Mouse (Mus musculus) G1E (cell line): ENCODE measurements around the gene Tm6sf1. TPM values are rescaled to one million over a fixed set of nuclear protein-coding genes. Genes with fewer than 3 reads are reported as not detected.

Experiments
- ATAC-seq: 2 replicates; pipeline ENCODE4 v1.8.0; 2016; ENCODE audit warnings: mild to moderate bottlenecking; ENCODE audit not compliant: insufficient number of reproducible peaks, poor library complexity, low FRiP score, severe bottlenecking; ENCODE audit errors: extremely low read depth
- DNase-seq: peaks from one replicate; pipeline ENCODE4 v3.0.0; 2012; ENCODE audit warnings: low spot score
- H3K27me3 ChIP-seq: 2 replicates; pipeline ENCODE4 v1.6.1; 2012; ENCODE audit warnings: mild to moderate bottlenecking, low read length, inconsistent platforms; ENCODE audit not compliant: insufficient read depth
- H3K36me3 ChIP-seq: replicated peaks from 2 replicates; pipeline ENCODE3; 2012; ENCODE audit warnings: mild to moderate bottlenecking, inconsistent platforms
- H3K4me1 ChIP-seq: 2 replicates; pipeline ENCODE4 v1.6.1; 2012; ENCODE audit warnings: low read depth, low read length, inconsistent platforms, mixed read lengths; ENCODE audit not compliant: insufficient read depth
- H3K4me3 ChIP-seq: 2 replicates; pipeline ENCODE4 v1.5.1; 2012; ENCODE audit warnings: low read depth, mild to moderate bottlenecking, inconsistent platforms, low read length, moderate library complexity, mixed read lengths
- H3K9me3 ChIP-seq: replicated peaks from 2 replicates; pipeline ENCODE4 v1.6.1; 2012; ENCODE audit warnings: inconsistent platforms
- CTCF ChIP-seq: IDR thresholded peaks from 2 replicates; pipeline ENCODE4 v1.5.1; 2012; ENCODE audit warnings: low read depth, low read length, inconsistent platforms, mixed read lengths
- GATA1 ChIP-seq: IDR thresholded peaks from 2 replicates; pipeline ENCODE4 v1.6.1; 2012; ENCODE audit warnings: borderline replicate concordance, low read length, inconsistent platforms, mixed read lengths
- GATA2 ChIP-seq: IDR thresholded peaks from 2 replicates; pipeline ENCODE4 v1.6.1; 2012; ENCODE audit warnings: low read depth, low read length, inconsistent platforms, borderline replicate concordance
- POLR2AphosphoS5 ChIP-seq: IDR thresholded peaks from 2 replicates; pipeline ENCODE4 v1.6.1; 2012; ENCODE audit warnings: low read depth, low read length, inconsistent platforms; ENCODE audit not compliant: insufficient replicate concordance
- TAL1 ChIP-seq: conservative IDR thresholded peaks from 2 replicates; pipeline ENCODE4 v1.6.1; 2012; ENCODE audit warnings: low read depth, low read length, inconsistent platforms, mixed read lengths
- polyA plus RNA-seq: library from polyadenylated mRNA; stranded (reverse); fragments of >175 nt; gene quantifications from 2 replicates; pipeline ENCODE4 v1.2.3, GENCODE M21; 2012
- total RNA-seq, 2 experiments: library from RNA; stranded (forward) in 1 of 2; stranded (reverse) in 1 of 2; fragments of 200-1000 nt in 1 of 2; fragments of >200 nt in 1 of 2; fragmentation: Nextera tagmentation in 1 of 2; gene quantifications; 2 replicates each; pipeline ENCODE4 v1.2.3; 2014 to 2017

The Tm6sf1 gene
- total and polyA plus RNA-seq, 3 experiments, result 0.11 TPM; not detected in 2

DNA sequence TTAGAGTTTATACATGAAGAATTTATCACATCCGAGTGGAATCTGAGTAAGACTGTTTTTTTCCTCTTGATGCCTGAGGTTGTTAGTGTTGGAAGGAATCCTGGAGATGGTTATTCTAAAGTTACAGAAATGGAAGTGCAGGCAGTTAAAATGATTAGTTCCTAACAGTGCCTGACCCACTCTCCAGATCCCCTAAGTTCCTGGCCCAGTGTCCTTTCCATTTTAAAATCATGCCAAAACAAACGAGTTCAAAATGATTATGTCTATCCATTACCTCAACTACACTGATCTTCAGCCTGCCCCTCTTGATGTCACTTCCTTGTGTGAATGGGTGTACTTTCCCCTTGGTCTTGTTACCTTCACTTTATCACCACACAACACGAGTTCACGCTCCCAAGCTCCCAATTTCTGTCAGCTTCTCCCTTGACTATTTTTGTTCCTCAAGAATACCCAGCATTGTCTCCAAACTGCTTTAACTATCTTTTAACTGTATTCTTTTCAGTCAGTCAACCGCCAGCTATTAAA lies 73.8 kb downstream of the Tm6sf1 start:
- TF ChIP-seq GATA2 (no peak), POLR2AphosphoS5 (no peak), GATA1 (no peak), TAL1 (no peak), CTCF (no peak)
- no peak overlapping the region for H3K4me3 ChIP-seq
- H3K36me3 ChIP-seq, result no peaks in the 10 kb centered on the region
- H3K4me1 ChIP-seq, result no peaks in the 10 kb centered on the region
- DNase-seq (no peak), ATAC-seq (no peak)
- H3K27me3 ChIP-seq, result no peaks in the 10 kb centered on the region; the same call in 1 of the 2 replicates
- peaks cover 18% of the 10 kb centered on the region for H3K9me3 ChIP-seq

- no peak overlapping the region for H3K4me3 ChIP-seq
- H3K36me3 ChIP-seq, result no peaks in the 10 kb centered on the region
- no peaks in the 10 kb centered on the region; the same call in 1 of the 2 replicates for H3K27me3 ChIP-seq
- no peak for ATAC-seq
- DNase-seq, result no peak
- TF ChIP-seq GATA2, result no peak
- no peak for TF ChIP-seq CTCF
- TF ChIP-seq GATA1, result no peak
- TF ChIP-seq TAL1, result no peak
- H3K9me3 ChIP-seq, result peaks cover 18% of the 10 kb centered on the region
- H3K4me1 ChIP-seq, result no peaks in the 10 kb centered on the region
Observed at GRCm38 (mm10) chr7:81933061-81933600, 74.3 kb downstream of the Tm6sf1 start.

GRCm38 (mm10) chr7:81933601-81934266 lies 74.9 kb downstream of the Tm6sf1 start:
- Histone ChIP-seq H3K9me3 (peaks cover 18% of the 10 kb centered on the region), H3K36me3 (no peaks in the 10 kb centered on the region), H3K4me1 (no peaks in the 10 kb centered on the region), H3K27me3 (no peaks in the 10 kb centered on the region; the same call in 1 of the 2 replicates), H3K4me3 (no peak overlapping the region; the same call in 1 of the 2 replicates)
- ATAC-seq, result no peak
- no peak for DNase-seq
- TF ChIP-seq CTCF (no peak), TAL1 (no peak), POLR2AphosphoS5 (no peak), GATA2 (no peak), GATA1 (no peak)

Other genes starting within 250 kb of the Tm6sf1 start
- gene Homer2, start 151.5 kb upstream of the Tm6sf1 start, total RNA-seq (2014; fragmentation: Nextera tagmentation), result 24.6 and 35.9 TPM in 2 replicates
- 32.5 and 45.9 TPM in 2 replicates for gene Homer2, start 151.5 kb upstream of the Tm6sf1 start, total RNA-seq (2017)
- 37.3 and 50.6 TPM in 2 replicates for gene Homer2, start 151.5 kb upstream of the Tm6sf1 start, polyA plus RNA-seq
- gene Ramac, start 96.1 kb upstream of the Tm6sf1 start, total RNA-seq (2014; fragmentation: Nextera tagmentation), result 41.5 and 47.5 TPM in 2 replicates
- 99.7 and 111 TPM in 2 replicates for gene Ramac, start 96.1 kb upstream of the Tm6sf1 start, total RNA-seq (2017)
- 19.8 and 29.4 TPM in 2 replicates for gene Ramac, start 96.1 kb upstream of the Tm6sf1 start, polyA plus RNA-seq
- gene 3110040N11Rik, start 69.5 kb upstream of the Tm6sf1 start, total RNA-seq (2014; fragmentation: Nextera tagmentation), result 27.5 and 37.4 TPM in 2 replicates
- 61.7 and 71.2 TPM in 2 replicates for gene 3110040N11Rik, start 69.5 kb upstream of the Tm6sf1 start, total RNA-seq (2017)
- gene 3110040N11Rik, start 69.5 kb upstream of the Tm6sf1 start, polyA plus RNA-seq, result 20.8 and 23.6 TPM in 2 replicates
- 74.6 and 91.0 TPM in 2 replicates for gene Btbd1, start 29.6 kb upstream of the Tm6sf1 start, total RNA-seq (2014; fragmentation: Nextera tagmentation)
- gene Btbd1, start 29.6 kb upstream of the Tm6sf1 start, total RNA-seq (2017), result 91.8 and 102 TPM in 2 replicates
- gene Btbd1, start 29.6 kb upstream of the Tm6sf1 start, polyA plus RNA-seq, result 9.2 and 10.7 TPM in 2 replicates
- gene Gm10160, start 3.2 kb upstream of the Tm6sf1 start, total RNA-seq (2014; fragmentation: Nextera tagmentation), result not detected in 2 replicates
- gene Gm10160, start 3.2 kb upstream of the Tm6sf1 start, total RNA-seq (2017), result not detected in 2 replicates
- not detected in 2 replicates for gene Gm10160, start 3.2 kb upstream of the Tm6sf1 start, polyA plus RNA-seq
- not detected in 2 replicates for gene Hdgfl3, start 75.5 kb downstream of the Tm6sf1 start, total RNA-seq (2014; fragmentation: Nextera tagmentation)
- gene Hdgfl3, start 75.5 kb downstream of the Tm6sf1 start, total RNA-seq (2017), result 0.12 and 0.16 TPM in 2 replicates
- not detected in 2 replicates for gene Hdgfl3, start 75.5 kb downstream of the Tm6sf1 start, polyA plus RNA-seq
- not detected in 2 replicates for gene Bnc1, start 133.3 kb downstream of the Tm6sf1 start, total RNA-seq (2014; fragmentation: Nextera tagmentation)
- gene Bnc1, start 133.3 kb downstream of the Tm6sf1 start, total RNA-seq (2017), result 0.11 TPM in 1 of 2 replicates, not detected in the other
- gene Bnc1, start 133.3 kb downstream of the Tm6sf1 start, polyA plus RNA-seq, result not detected in 2 replicates